Mouse (Mus musculus) C2C12 (cell line): ENCODE measurements at regions not wholly inside any gene's neighbourhood (a gene's known extent, or its start where the extent isn't known, plus 50 kb on each side); places are given as distances from the start of the nearest gene placed in this dataset.

Experiments used
- CEBPB ChIP-seq: IDR thresholded peaks from one replicate; pipeline ENCODE4 v1.6.1; 2011; ENCODE audit warnings: low read depth, mild to moderate bottlenecking, control low read depth, moderate library complexity
- CTCF ChIP-seq: IDR thresholded peaks from one replicate; pipeline ENCODE4 v1.5.1; 2011; ENCODE audit not compliant: control insufficient read depth, insufficient read depth, insufficient read length
- FOSL1 ChIP-seq: IDR thresholded peaks from one replicate; pipeline ENCODE4 v1.8.0; 2011; ENCODE audit warnings: mild to moderate bottlenecking, low read length; ENCODE audit not compliant: poor library complexity, insufficient read depth, severe bottlenecking
- MAX ChIP-seq: IDR thresholded peaks from one replicate; pipeline ENCODE4 v1.6.1; 2011; ENCODE audit warnings: mild to moderate bottlenecking, control low read depth
- MYOD1 ChIP-seq: IDR thresholded peaks from one replicate; pipeline ENCODE4 v1.6.1; 2011; ENCODE audit warnings: low read depth; ENCODE audit not compliant: control insufficient read depth, insufficient read length
- MYOG ChIP-seq: IDR thresholded peaks from one replicate; pipeline ENCODE4 v1.6.1; 2011; ENCODE audit not compliant: control insufficient read depth, insufficient read length; ENCODE audit errors: extremely low read depth
- USF1 ChIP-seq: IDR thresholded peaks from one replicate; pipeline ENCODE4 v1.6.1; 2011; ENCODE audit warnings: low read depth, mild to moderate bottlenecking, control low read depth, moderate library complexity

DNA sequence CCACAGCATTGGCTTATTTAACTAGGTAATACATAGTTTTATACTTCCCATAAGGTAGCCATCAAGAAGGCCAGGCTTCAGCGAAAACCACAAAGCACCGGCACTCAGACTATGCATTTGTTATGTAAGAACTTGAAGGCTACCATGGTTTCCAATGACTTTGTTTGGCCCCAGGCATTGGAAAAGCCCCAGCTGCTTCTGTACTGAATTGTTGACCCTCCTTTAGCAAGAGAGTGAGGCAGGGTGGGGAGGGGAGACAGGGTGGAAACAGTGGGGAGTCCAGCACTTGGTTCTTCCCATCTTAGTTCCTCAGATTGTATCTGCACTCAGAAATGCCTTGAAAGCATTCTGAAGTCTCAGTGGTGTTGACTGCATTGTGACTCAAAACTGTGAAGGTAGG is 168.3 kb upstream of the Camk1g start:
- no peak for TF ChIP-seq MYOD1
- no peak for TF ChIP-seq CTCF
- no peak for TF ChIP-seq USF1
- no peak for TF ChIP-seq MAX
- TF ChIP-seq FOSL1 = no peak
- no peak for TF ChIP-seq MYOG
- no peak for TF ChIP-seq CEBPB
